Mouse (Mus musculus) myocyte (in vitro differentiated cells): ENCODE measurements around the gene AI182371. TPM values are rescaled to one million over a fixed set of nuclear protein-coding genes. Genes with fewer than 3 reads are reported as not detected.

Experiments
- H3K27me3 ChIP-seq: one replicate; pipeline ENCODE4 v1.6.1; 2011; ENCODE audit not compliant: control insufficient read depth, insufficient read depth, insufficient read length
- H3K36me3 ChIP-seq: one replicate; pipeline ENCODE4 v1.6.1; 2011; ENCODE audit not compliant: control insufficient read depth, insufficient read depth
- H3K4me2 ChIP-seq: one replicate; pipeline ENCODE4 v1.6.1; 2011; ENCODE audit warnings: low read depth, control low read depth
- H3K4me3 ChIP-seq: one replicate; pipeline ENCODE4 v1.5.1; 2011; ENCODE audit warnings: mild to moderate bottlenecking, control low read depth, moderate library complexity
- H3K79me2 ChIP-seq: one replicate; pipeline ENCODE4 v1.6.1; 2011; ENCODE audit not compliant: control insufficient read depth, insufficient read depth
- H3ac ChIP-seq: one replicate; pipeline ENCODE4 v1.6.1; 2011; ENCODE audit not compliant: control insufficient read depth, insufficient read length
- CEBPB ChIP-seq: IDR thresholded peaks from 2 replicates; pipeline ENCODE4 v1.6.1; 2011; ENCODE audit warnings: mild to moderate bottlenecking, moderate library complexity; ENCODE audit not compliant: poor library complexity, insufficient read depth, severe bottlenecking
- E2F4 ChIP-seq: IDR thresholded peaks from one replicate; pipeline ENCODE4 v1.6.1; 2011; ENCODE audit warnings: mild to moderate bottlenecking, control low read depth, moderate library complexity; ENCODE audit not compliant: insufficient read depth
- MAX ChIP-seq: IDR thresholded peaks from one replicate; pipeline ENCODE4 v1.6.1; 2011; ENCODE audit warnings: low read depth, mild to moderate bottlenecking, control low read depth
- MYOD1 ChIP-seq, 3 experiments: IDR thresholded peaks; one replicate each; pipeline ENCODE4 v1.6.1; 2011; ENCODE audit warnings: control low read depth in 2 of 3, low read depth in 2 of 3, mild to moderate bottlenecking in 2 of 3, moderate library complexity in 1 of 3; ENCODE audit not compliant: insufficient read length in 2 of 3, control insufficient read depth in 1 of 3
- MYOG ChIP-seq, 3 experiments: IDR thresholded peaks; one replicate each; pipeline ENCODE4 v1.6.1; 2011; ENCODE audit warnings: control low read depth in 2 of 3, low read depth in 2 of 3, mild to moderate bottlenecking in 2 of 3; ENCODE audit not compliant: insufficient read length in 2 of 3, control insufficient read depth in 1 of 3, insufficient read depth in 1 of 3
- POLR2A ChIP-seq: IDR thresholded peaks from one replicate; pipeline ENCODE4 v1.6.1; 2011; ENCODE audit warnings: low read depth, mild to moderate bottlenecking, control low read depth, moderate library complexity; ENCODE audit not compliant: insufficient read length
- POLR2AphosphoS2 ChIP-seq: IDR thresholded peaks from one replicate; pipeline ENCODE4 v1.6.1; 2011; ENCODE audit warnings: low read depth, control low read depth; ENCODE audit not compliant: insufficient read length
- REST ChIP-seq: IDR thresholded peaks from one replicate; pipeline ENCODE4 v1.6.1; 2011; ENCODE audit warnings: mild to moderate bottlenecking, control low read depth, moderate library complexity; ENCODE audit not compliant: insufficient read depth, insufficient read length
- SRF ChIP-seq: IDR thresholded peaks from one replicate; pipeline ENCODE4 v1.6.1; 2011; ENCODE audit warnings: low read depth; ENCODE audit not compliant: control insufficient read depth, insufficient read length
- TCF12 ChIP-seq: IDR thresholded peaks from one replicate; pipeline ENCODE4 v1.6.1; 2011; ENCODE audit warnings: mild to moderate bottlenecking, control low read depth; ENCODE audit not compliant: poor library complexity, insufficient read depth, severe bottlenecking
- TCF3 ChIP-seq: IDR thresholded peaks from one replicate; pipeline ENCODE4 v1.6.1; 2011; ENCODE audit warnings: low read depth, control low read depth; ENCODE audit not compliant: insufficient read length
- USF1 ChIP-seq: IDR thresholded peaks from one replicate; pipeline ENCODE4 v1.6.1; 2011; ENCODE audit warnings: low read depth, mild to moderate bottlenecking, control low read depth, moderate library complexity
- polyA plus RNA-seq: library from polyadenylated mRNA; unstranded; fragments of >200 nt; fragmentation: generic; extraction: Trizol; gene quantifications from one replicate; pipeline ENCODE4 v1.2.1, GENCODE M21; 2012; ENCODE audit warnings: missing spikeins

Gene AI182371
- polyA plus RNA-seq, 1 experiment = 0.05 TPM

DNA sequence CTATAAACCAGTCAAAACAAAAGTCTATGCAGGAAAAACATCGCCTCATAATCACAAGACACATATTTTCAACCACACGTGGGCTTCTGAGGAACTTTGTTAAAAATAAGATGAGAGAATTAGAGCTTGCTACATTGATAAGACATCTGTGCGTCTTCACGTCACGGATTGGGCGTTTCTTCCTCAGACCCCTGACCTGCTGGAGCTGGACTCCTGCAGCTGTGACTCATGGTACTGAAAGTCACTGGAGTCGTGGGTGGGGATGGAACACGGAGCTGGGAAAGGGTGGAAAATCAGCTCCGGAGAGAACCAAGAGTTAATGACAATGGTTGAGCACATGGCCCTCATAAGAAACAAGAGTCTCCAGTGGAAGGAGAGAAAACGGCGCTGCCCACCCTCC, 34.2 kb downstream of the AI182371 start:
- Histone ChIP-seq H3K4me3 (no peak overlapping the region), H3K4me2 (no peak overlapping the region), H3K27me3 (no peaks in the 10 kb centered on the region), H3ac (no peak overlapping the region), H3K36me3 (no peaks in the 10 kb centered on the region), H3K79me2 (no peaks in the 10 kb centered on the region)
- TF ChIP-seq TCF12 (no peak), MAX (no peak), MYOG (IDR thresholded peaks at IDR 0.05; ENCODE audit: control insufficient read depth in 1 of 3, insufficient read depth in 1 of 3, insufficient read length in 2 of 3, low read depth in 2 of 3) (no peak), USF1 (no peak), CEBPB (no peak), SRF (no peak), MYOD1 (IDR thresholded peaks at IDR 0.05; ENCODE audit: control insufficient read depth in 1 of 3, insufficient read length in 2 of 3, low read depth in 2 of 3) (no peak), E2F4 (no peak), REST (no peak), POLR2AphosphoS2 (no peak), TCF3 (no peak), POLR2A (no peak)

DNA sequence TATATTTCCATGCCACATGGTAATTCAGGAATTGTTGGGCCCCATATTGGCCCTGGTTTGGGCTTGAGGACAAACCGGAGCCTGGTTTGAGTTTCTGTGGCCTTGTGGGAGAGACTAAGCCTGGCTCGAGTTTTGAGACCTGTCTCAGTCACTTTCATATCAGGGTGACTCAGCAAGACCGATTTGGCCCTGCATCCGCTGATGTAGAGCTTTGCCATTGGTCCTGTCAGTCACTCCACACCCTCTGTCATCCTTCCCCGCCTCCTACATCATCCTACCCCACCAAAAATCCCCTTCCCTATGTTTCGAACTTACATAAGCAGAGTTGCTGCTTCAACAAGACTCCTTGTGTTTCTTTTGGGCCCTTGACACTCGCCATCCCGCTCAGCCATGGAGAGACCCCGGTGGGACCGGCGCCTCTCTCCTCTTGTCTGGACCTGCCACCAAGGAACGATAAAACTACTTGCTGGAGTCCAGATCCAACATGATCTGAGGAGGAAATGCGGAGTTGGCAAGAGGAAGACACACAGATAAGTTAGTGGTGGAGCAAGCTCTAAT, 34.7 kb downstream of the AI182371 start:
- H3K79me2 ChIP-seq = no peaks in the 10 kb centered on the region
- no peaks in the 10 kb centered on the region for H3K36me3 ChIP-seq
- TF ChIP-seq TCF12 = no peak
- TF ChIP-seq POLR2AphosphoS2 = no peak
- TF ChIP-seq USF1 = no peak
- no peak for TF ChIP-seq SRF
- H3K4me3 ChIP-seq = no peak overlapping the region
- no peak overlapping the region for H3ac ChIP-seq
- H3K27me3 ChIP-seq = no peaks in the 10 kb centered on the region
- no peak overlapping the region for H3K4me2 ChIP-seq

DNA sequence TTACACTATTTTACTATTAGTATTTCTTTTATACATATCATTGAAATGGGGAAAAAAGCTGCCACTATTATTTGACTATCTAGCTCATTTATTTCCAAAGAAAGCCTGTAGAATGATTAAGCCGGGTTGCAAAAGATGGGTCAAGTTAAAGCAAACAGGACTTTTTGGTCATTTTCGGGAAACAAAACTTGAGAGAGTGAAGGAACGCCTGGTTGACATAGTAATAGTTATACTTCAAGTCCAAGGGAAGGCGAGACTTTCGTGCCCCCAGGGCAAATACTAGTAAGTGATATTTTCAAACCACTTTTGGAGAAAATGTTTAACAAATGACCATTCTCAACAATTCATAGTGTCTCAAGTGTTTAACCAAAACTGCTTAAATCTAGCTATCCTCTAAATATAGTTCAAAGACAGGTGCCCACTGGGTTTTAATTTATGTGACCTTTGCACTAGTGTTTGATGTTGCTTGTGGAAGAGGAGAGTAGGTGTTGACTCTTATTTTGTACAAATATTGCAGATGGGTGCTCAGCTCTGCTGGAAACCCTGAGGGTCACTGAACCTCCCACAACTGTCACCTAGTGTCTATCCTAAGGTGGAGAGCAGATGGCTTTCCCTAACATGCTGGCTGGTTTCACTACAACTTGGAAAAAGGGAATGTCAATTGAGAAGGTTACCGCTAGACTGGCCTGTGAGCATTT, 37.9 kb downstream of the AI182371 start:
- H3ac ChIP-seq = no peak overlapping the region

DNA sequence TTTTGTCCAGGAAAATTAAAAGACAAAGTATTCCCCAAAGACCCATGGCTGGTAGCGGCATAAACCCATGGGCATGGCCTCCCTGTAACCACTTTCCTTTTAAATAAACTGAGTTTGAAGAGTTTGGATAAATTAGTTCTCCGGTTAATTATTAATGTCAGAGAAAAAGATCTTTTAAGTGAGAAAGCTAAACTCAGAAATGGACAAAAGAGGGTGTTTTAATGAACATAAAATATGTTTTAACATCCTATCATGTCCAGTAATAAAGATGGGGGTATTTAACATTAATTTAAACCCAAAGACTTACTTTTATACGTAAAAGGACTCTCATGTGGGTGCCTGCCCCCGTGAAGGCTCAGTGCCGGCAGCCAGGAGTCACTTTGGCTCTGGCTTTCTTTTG, 40.0 kb downstream of the AI182371 start, which contains the start of gene Hc:
TSS of gene Hc (minus strand) at position 101 of the 400 bp plus-strand sequence.
- no peak for TF ChIP-seq CEBPB
- no peak for TF ChIP-seq USF1
- no peak for TF ChIP-seq POLR2AphosphoS2
- TF ChIP-seq E2F4 = no peak
- TF ChIP-seq TCF3 = no peak
- no peak for TF ChIP-seq MYOG (IDR thresholded peaks at IDR 0.05; ENCODE audit: control insufficient read depth in 1 of 3, insufficient read depth in 1 of 3, insufficient read length in 2 of 3, low read depth in 2 of 3)
- TF ChIP-seq SRF = no peak
- no peak for TF ChIP-seq MYOD1 (IDR thresholded peaks at IDR 0.05; ENCODE audit: control insufficient read depth in 1 of 3, insufficient read length in 2 of 3, low read depth in 2 of 3)
- TF ChIP-seq POLR2A = no peak
- TF ChIP-seq REST = no peak
- no peak for TF ChIP-seq TCF12
- no peak for TF ChIP-seq MAX
- Histone ChIP-seq H3K36me3 (no peaks in the 10 kb centered on the region), H3K4me2 (no peak within 1 kb of the TSS), H3ac (no peak within 1 kb of the TSS), H3K4me3 (no peak within 1 kb of the TSS), H3K79me2 (no peaks in the 10 kb centered on the region), H3K27me3 (peaks cover 3% of the 10 kb centered on the region)

More for the DNA sequence above, 37.9 kb downstream of the AI182371 start:
- H3K4me2 ChIP-seq = no peak overlapping the region
- H3K36me3 ChIP-seq = no peaks in the 10 kb centered on the region
- no peak overlapping the region for H3K4me3 ChIP-seq
- TF ChIP-seq TCF3 (no peak), POLR2AphosphoS2 (no peak), USF1 (no peak), MAX (no peak), SRF (no peak), POLR2A (no peak), REST (no peak), MYOG (IDR thresholded peaks at IDR 0.05; ENCODE audit: control insufficient read depth in 1 of 3, insufficient read depth in 1 of 3, insufficient read length in 2 of 3, low read depth in 2 of 3) (no peak), MYOD1 (IDR thresholded peaks at IDR 0.05; ENCODE audit: control insufficient read depth in 1 of 3, insufficient read length in 2 of 3, low read depth in 2 of 3) (no peak), TCF12 (no peak), E2F4 (no peak)
- H3K27me3 ChIP-seq = peaks cover 3% of the 10 kb centered on the region
- no peaks in the 10 kb centered on the region for H3K79me2 ChIP-seq
